Mouse (Mus musculus): ENCODE results near the gene Memo1. TPM values are rescaled to one million over a fixed set of nuclear protein-coding genes. Genes with fewer than 3 reads are reported as not detected.

Gene Memo1
- polyA plus RNA-seq, 1 experiment from 2014 or later = 102 TPM

GRCm38 (mm10) chr17:74158161-74158560 is 137.2 kb downstream of the Memo1 start:
- no peak for DNase-seq (ENCODE audit: low spot score)
- Histone ChIP-seq H3K4me1 (ENCODE audit: control insufficient read depth, insufficient read depth, low read length) (no peaks in the 10 kb centered on the region), H3K4me2 (ENCODE audit: low read depth, low read length) (no peak overlapping the region), H3K4me3 (ENCODE audit: low read depth, low read length) (no peak overlapping the region), H3K9me3 (ENCODE audit: control insufficient read depth, low read length) (no peaks in the 10 kb centered on the region), H3K27ac (replicated peaks; ENCODE audit: low read depth, low read length) (no peak overlapping the region), H3K9ac (ENCODE audit: low read depth, low read length) (no peak overlapping the region), H3K36me3 (ENCODE audit: control insufficient read depth, insufficient read depth, low read length) (no peaks in the 10 kb centered on the region), H3K27me3 (replicated peaks; ENCODE audit: control insufficient read depth, insufficient read depth, low read length) (no peaks in the 10 kb centered on the region)
- 84% methylated on average over 3 of the region's 3 CpGs for WGBS
- no peak for ATAC-seq (ENCODE audit: low read depth)

Other genes with a start within 250 kb of the Memo1 start
- not detected in 2 replicates for gene Srd5a2, start 247.6 kb downstream of the Memo1 start, polyA plus RNA-seq (2014; fragmentation: Nextera tagmentation; extraction: Ambion mirVana)
- 174 and 186 TPM in 2 replicates for gene Dpy30, start 28.4 kb upstream of the Memo1 start, polyA plus RNA-seq (2014; fragmentation: Nextera tagmentation; extraction: Ambion mirVana)
- gene Spast, start 43.5 kb upstream of the Memo1 start, polyA plus RNA-seq (2014; fragmentation: Nextera tagmentation; extraction: Ambion mirVana) = 23.3 and 24.9 TPM in 2 replicates
- gene Slc30a6, start 100.1 kb upstream of the Memo1 start, polyA plus RNA-seq (2014; fragmentation: Nextera tagmentation; extraction: Ambion mirVana) = 35.0 and 38.4 TPM in 2 replicates
- gene Nlrc4, start 163.6 kb upstream of the Memo1 start, polyA plus RNA-seq (2014; fragmentation: Nextera tagmentation; extraction: Ambion mirVana) = 0.22 and 0.38 TPM in 2 replicates
- 66.2 and 78.1 TPM in 2 replicates for gene Yipf4, start 194.0 kb upstream of the Memo1 start, polyA plus RNA-seq (2014; fragmentation: Nextera tagmentation; extraction: Ambion mirVana)
- gene Birc6, start 232.8 kb upstream of the Memo1 start, polyA plus RNA-seq (2014; fragmentation: Nextera tagmentation; extraction: Ambion mirVana) = 87.8 and 90.6 TPM in 2 replicates